Mouse (Mus musculus) B cell, adult 2 months (primary cell): ENCODE results near the gene Rgs6.

Source experiments
- DNase-seq, 2 experiments: peaks; one replicate each; pipeline ENCODE4 v3.0.0; 2022

Rgs6 gene

GRCm38 (mm10) chr12:83099920-83100319 is 511.8 kb downstream of the Rgs6 start:
- DNase-seq: no peak

GRCm38 (mm10) chr12:83100413-83100812 is 512.3 kb downstream of the Rgs6 start:
- no peak for DNase-seq

- DNase-seq: no peak
Measured at GRCm38 (mm10) chr12:83100848-83101247, 512.8 kb downstream of the Rgs6 start.

GRCm38 (mm10) chr12:83105514-83106119 is 517.5 kb downstream of the Rgs6 start:
- DNase-seq: no peak

- DNase-seq: no peak
Measured at GRCm38 (mm10) chr12:83106120-83106517, 518.0 kb downstream of the Rgs6 start.

GRCm38 (mm10) chr12:83109486-83109885 is 521.4 kb downstream of the Rgs6 start:
- no peak for DNase-seq

GRCm38 (mm10) chr12:83109891-83110630 is 522.0 kb downstream of the Rgs6 start:
- no peak for DNase-seq

GRCm38 (mm10) chr12:83110711-83111110 is 522.6 kb downstream of the Rgs6 start:
- DNase-seq: no peak

GRCm38 (mm10) chr12:83112283-83112682 is 524.2 kb downstream of the Rgs6 start:
- DNase-seq: no peak

GRCm38 (mm10) chr12:83112901-83113628 is 525.0 kb downstream of the Rgs6 start:
- no peak for DNase-seq

GRCm38 (mm10) chr12:83113971-83114370 is 525.9 kb downstream of the Rgs6 start:
- no peak for DNase-seq

GRCm38 (mm10) chr12:83114396-83115053 is 526.4 kb downstream of the Rgs6 start:
- DNase-seq: peak in 1 of 2 experiments; percentile 3

- no peak for DNase-seq
Measured at GRCm38 (mm10) chr12:83124111-83124510, 536.0 kb downstream of the Rgs6 start.

GRCm38 (mm10) chr12:83125284-83125683 is 537.2 kb downstream of the Rgs6 start:
- DNase-seq: no peak

GRCm38 (mm10) chr12:83126923-83127322 is 538.8 kb downstream of the Rgs6 start:
- DNase-seq: no peak

GRCm38 (mm10) chr12:83127955-83128354 is 539.9 kb downstream of the Rgs6 start:
- no peak for DNase-seq

GRCm38 (mm10) chr12:83128606-83129005 is 540.5 kb downstream of the Rgs6 start:
- no peak for DNase-seq

- no peak for DNase-seq
Measured at GRCm38 (mm10) chr12:83131405-83131804, 543.3 kb downstream of the Rgs6 start.

- no peak for DNase-seq
Measured at GRCm38 (mm10) chr12:83133827-83134226, 545.7 kb downstream of the Rgs6 start.

- DNase-seq: no peak
Measured at GRCm38 (mm10) chr12:83136031-83136430, 547.9 kb downstream of the Rgs6 start.

GRCm38 (mm10) chr12:83136460-83136859 is 548.4 kb downstream of the Rgs6 start:
- no peak for DNase-seq

- DNase-seq: no peak
Measured at GRCm38 (mm10) chr12:83137001-83137400, 548.9 kb downstream of the Rgs6 start.

- DNase-seq: no peak
Measured at GRCm38 (mm10) chr12:83141164-83141563, 553.1 kb downstream of the Rgs6 start.
